Mouse (Mus musculus): ENCODE data around the gene Il15.

DNA sequence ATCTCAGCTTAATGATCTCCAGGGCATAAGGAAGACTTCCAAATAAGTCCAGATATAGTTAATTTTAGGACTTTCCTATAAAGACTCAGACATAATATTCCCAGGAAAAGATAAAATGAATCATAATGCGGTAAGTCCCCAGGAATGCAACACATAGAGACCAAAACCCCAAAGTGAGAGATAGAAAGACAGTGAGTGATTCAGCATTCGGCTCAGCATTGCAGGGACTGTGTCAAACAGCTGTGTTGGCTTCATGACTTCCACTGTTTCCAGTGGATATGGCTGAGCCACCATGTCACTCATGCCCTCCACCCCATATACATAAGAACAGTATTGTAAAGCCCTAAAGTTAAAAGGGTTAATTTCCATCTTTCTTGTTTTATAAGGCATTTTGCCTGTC is 106.8 kb downstream of the Il15 start:
- no peak for TF ChIP-seq CTCF (IDR thresholded peaks at IDR 0.05; ENCODE audit: extremely low read depth, insufficient read depth, insufficient read length, insufficient replicate concordance)
- TF ChIP-seq POLR2A (IDR thresholded peaks at IDR 0.05; ENCODE audit: low read depth, low read length): no peak

Measured in spleen, adult 2 months (tissue).